Mouse (Mus musculus) intestine, embryonic 16.5 days (tissue): Measurements from ENCODE around the gene Zfp985. TPM values are rescaled to one million over a fixed set of nuclear protein-coding genes. Genes with fewer than 3 reads are reported as not detected.
A peak's percentile ranks its signal among the peaks of the same experiment; 100 is the strongest.
"Not testable (repeated sequence)": the region's sequence is repeated elsewhere in the genome, so short reads cannot be mapped to it uniquely, and the experiment has no call there.

Experiments
- ATAC-seq: fragments of 200-750 bp; cut with Nextera tagmentation; 2 replicates; pipeline ENCODE4 v1.8.0; 2017; ENCODE audit warnings: moderate TSS enrichment, moderate library complexity
- H3K27ac ChIP-seq: fragments of 300-500 bp; sonication (generic); 2 replicates; pipeline ENCODE4 v1.5.1; 2014; ENCODE audit warnings: mild to moderate bottlenecking, low read length
- H3K27me3 ChIP-seq: fragments of 300-500 bp; sonication (generic); replicated peaks from 2 replicates; pipeline ENCODE4 v1.6.1; 2014; ENCODE audit warnings: low read length, control low read depth, mixed read lengths; ENCODE audit not compliant: control insufficient read depth, insufficient read depth
- H3K36me3 ChIP-seq: fragments of 300-500 bp; sonication (generic); 2 replicates; pipeline ENCODE4 v1.6.1; 2014; ENCODE audit warnings: low read length, control low read depth; ENCODE audit not compliant: control insufficient read depth, insufficient read depth
- H3K4me1 ChIP-seq: fragments of 300-500 bp; sonication (generic); 2 replicates; pipeline ENCODE4 v1.6.1; 2014; ENCODE audit warnings: low read length, control low read depth, mixed read lengths; ENCODE audit not compliant: control insufficient read depth, insufficient read depth
- H3K4me2 ChIP-seq: fragments of 300-500 bp; sonication (generic); 2 replicates; pipeline ENCODE4 v1.6.1; 2014; ENCODE audit warnings: low read depth, low read length, control low read depth
- H3K4me3 ChIP-seq: fragments of 300-500 bp; sonication (generic); 2 replicates; pipeline ENCODE4 v1.5.1; 2014; ENCODE audit warnings: mild to moderate bottlenecking, low read length
- H3K9ac ChIP-seq: fragments of 300-500 bp; sonication (generic); 2 replicates; pipeline ENCODE4 v1.6.1; 2014; ENCODE audit warnings: low read depth, low read length
- H3K9me3 ChIP-seq: fragments of 300-500 bp; sonication (generic); 2 replicates; pipeline ENCODE4 v1.6.1; 2016; ENCODE audit warnings: low read length, control low read depth; ENCODE audit not compliant: control insufficient read depth
- WGBS: fragments of 180-500 bp; shearing (Covaris S2); extraction: QIAGEN DNeasy Blood & Tissue Kit; methylation state at CpG from one replicate; pipeline ENCODE4 v1.1.7; 2014; 5-methylcytosine and 5-hydroxymethylcytosine counted together
- polyA plus RNA-seq: library from polyadenylated mRNA; unstranded; fragments of >200 nt; fragmentation: Nextera tagmentation; extraction: Ambion mirVana; gene quantifications from 2 replicates; pipeline ENCODE4 v1.2.1, GENCODE M21; 2015

Gene Zfp985
- polyA plus RNA-seq, 1 experiment from 2014 or later: 0.26 TPM

GRCm38 (mm10) chr4:147597685-147598084 is 44.6 kb downstream of the Zfp985 start:
- H3K4me2 ChIP-seq: no peak overlapping the region
- H3K4me1 ChIP-seq: no peaks in the 10 kb centered on the region
- WGBS: 48% methylated on average over 1 of the region's 1 CpGs
- no peak overlapping the region for H3K4me3 ChIP-seq
- ATAC-seq: no peak
- no peaks in the 10 kb centered on the region for H3K36me3 ChIP-seq
- H3K9me3 ChIP-seq: peaks cover 5% of the 10 kb centered on the region; the same call in 1 of the 2 replicates
- no peak overlapping the region for H3K27ac ChIP-seq
- H3K9ac ChIP-seq: no peak overlapping the region
- no peaks in the 10 kb centered on the region for H3K27me3 ChIP-seq

- 64% methylated on average over 2 of the region's 2 CpGs for WGBS
- Histone ChIP-seq H3K9ac (no peak overlapping the region), H3K4me1 (no peaks in the 10 kb centered on the region), H3K4me3 (no peak overlapping the region), H3K9me3 (peaks cover 5% of the 10 kb centered on the region; the same call in 1 of the 2 replicates), H3K4me2 (no peak overlapping the region), H3K36me3 (no peaks in the 10 kb centered on the region), H3K27me3 (no peaks in the 10 kb centered on the region), H3K27ac (no peak overlapping the region)
- no peak for ATAC-seq
Measured at GRCm38 (mm10) chr4:147598831-147599230, 45.8 kb downstream of the Zfp985 start.

GRCm38 (mm10) chr4:147601881-147602280 is 48.8 kb downstream of the Zfp985 start:
- no peak overlapping the region for H3K9ac ChIP-seq
- H3K4me1 ChIP-seq: no peaks in the 10 kb centered on the region
- no peak overlapping the region for H3K27ac ChIP-seq
- no peaks in the 10 kb centered on the region for H3K27me3 ChIP-seq
- no peak for ATAC-seq
- H3K4me2 ChIP-seq: no peak overlapping the region
- no peaks in the 10 kb centered on the region for H3K36me3 ChIP-seq
- 41% methylated on average over 1 of the region's 1 CpGs for WGBS
- no peak overlapping the region for H3K4me3 ChIP-seq
- peaks cover 6% of the 10 kb centered on the region; the same call in 1 of the 2 replicates for H3K9me3 ChIP-seq

GRCm38 (mm10) chr4:147603806-147604205 is 50.7 kb downstream of the Zfp985 start:
- no peak for ATAC-seq

GRCm38 (mm10) chr4:147605521-147605920 is 52.4 kb downstream of the Zfp985 start:
- Histone ChIP-seq H3K27me3 (no peaks in the 10 kb centered on the region), H3K4me2 (no peak overlapping the region), H3K4me1 (no peaks in the 10 kb centered on the region), H3K36me3 (no peaks in the 10 kb centered on the region), H3K27ac (no peak overlapping the region), H3K9me3 (peaks cover 10% of the 10 kb centered on the region; the same call in 1 of the 2 replicates), H3K4me3 (no peak overlapping the region), H3K9ac (no peak overlapping the region)
- WGBS: 77% methylated on average over 4 of the region's 4 CpGs
- no peak for ATAC-seq

More at GRCm38 (mm10) chr4:147603806-147604205, 50.7 kb downstream of the Zfp985 start:
- Histone ChIP-seq H3K27me3 (no peaks in the 10 kb centered on the region), H3K4me3 (no peak overlapping the region), H3K4me2 (no peak overlapping the region), H3K27ac (no peak overlapping the region), H3K9ac (no peak overlapping the region), H3K4me1 (no peaks in the 10 kb centered on the region), H3K36me3 (no peaks in the 10 kb centered on the region), H3K9me3 (peaks cover 6% of the 10 kb centered on the region; the same call in 1 of the 2 replicates)
- 76% methylated on average over 4 of the region's 4 CpGs for WGBS

- H3K4me2 ChIP-seq, H3K4me1 ChIP-seq, H3K36me3 ChIP-seq, ATAC-seq, H3K27me3 ChIP-seq, H3K27ac ChIP-seq, H3K9me3 ChIP-seq, H3K4me3 ChIP-seq, H3K9ac ChIP-seq: not testable (repeated sequence)
- 86% methylated on average over 6 of the region's 6 CpGs for WGBS
Measured at GRCm38 (mm10) chr4:147606511-147606910, 53.4 kb downstream of the Zfp985 start.

GRCm38 (mm10) chr4:147633818-147634262 is 80.8 kb downstream of the Zfp985 start:
- H3K36me3 ChIP-seq, H3K4me2 ChIP-seq, H3K4me1 ChIP-seq, H3K27me3 ChIP-seq, H3K9me3 ChIP-seq, H3K4me3 ChIP-seq, H3K27ac ChIP-seq, H3K9ac ChIP-seq: not testable (repeated sequence)
- no CpG with 5 or more reads among the region's 2 CpGs for WGBS
- 0 out of 2 replicates have a peak, but pooled peaks have one; percentile 38 for ATAC-seq

Other genes starting within 250 kb of the Zfp985 start
- gene Zfp988, start 247.6 kb upstream of the Zfp985 start, polyA plus RNA-seq: 0.16 and 0.24 TPM in 2 replicates
- gene Zfp978, start 192.0 kb upstream of the Zfp985 start, polyA plus RNA-seq: 0.18 TPM in 1 of 2 replicates, not detected in the other
- gene Zfp982, start 60.9 kb upstream of the Zfp985 start, polyA plus RNA-seq: 2.9 and 3.1 TPM in 2 replicates
- 0.11 and 0.18 TPM in 2 replicates for gene Gm16503, start 13.1 kb upstream of the Zfp985 start, polyA plus RNA-seq
- 1.7 and 1.9 TPM in 2 replicates for gene Zfp979, start 89.2 kb downstream of the Zfp985 start, polyA plus RNA-seq
- gene Zfp534, start 149.3 kb downstream of the Zfp985 start, polyA plus RNA-seq: not detected in 2 replicates